Mouse (Mus musculus): Measurements from ENCODE around the gene Tnfrsf18. TPM values are rescaled to one million over a fixed set of nuclear protein-coding genes. Genes with fewer than 3 reads are reported as not detected.

Gene Tnfrsf18
- total and polyA plus RNA-seq, 2 experiments: 0.81 TPM; not detected in 1

DNA sequence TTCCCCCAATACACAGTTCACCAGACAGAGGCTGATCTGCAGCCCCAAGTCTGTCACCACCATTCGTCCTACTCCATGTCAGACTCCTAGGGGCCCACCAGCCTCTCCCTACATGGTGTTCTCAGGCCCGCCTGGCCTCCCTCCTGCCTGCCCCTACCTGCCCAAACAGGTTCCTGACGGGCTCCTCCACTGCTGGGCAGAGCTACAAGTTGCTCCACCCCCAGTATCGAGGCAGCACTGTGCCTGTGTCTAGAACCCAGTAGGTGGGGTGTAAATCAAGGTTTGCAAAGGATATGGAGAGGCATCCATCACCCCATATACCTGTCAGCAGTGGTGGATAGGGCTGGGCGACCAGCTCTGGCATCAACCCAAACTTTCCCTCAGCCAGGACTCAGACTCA is 33.3 kb downstream of the Tnfrsf18 start, which contains the start of gene Ttll10:
Gene Ttll10 (minus strand): TSS at position 154 of the 400 bp plus-strand sequence.
- no peaks in the 10 kb centered on the region for H3K36me3 ChIP-seq (ENCODE audit: control insufficient read depth, insufficient read depth, low read length)
- no peak for DNase-seq (ENCODE audit: extremely low read depth, low read depth, low spot score)
- no peaks in the 10 kb centered on the region for H3K4me1 ChIP-seq (ENCODE audit: control insufficient read depth, insufficient read depth, low read length)
- no peaks in the 10 kb centered on the region for H3K79me2 ChIP-seq (ENCODE audit: control insufficient read depth, insufficient read depth, low read length)
- H3K9ac ChIP-seq (ENCODE audit: low read depth, low read length): no peak within 1 kb of the TSS
- no peak within 1 kb of the TSS for H3K27ac ChIP-seq (replicated peaks; ENCODE audit: insufficient read depth, low read depth, low read length)
- 72% methylated on average over 5 of the region's 5 CpGs for WGBS
- no peaks in the 10 kb centered on the region for H3K27me3 ChIP-seq (ENCODE audit: control insufficient read depth, insufficient read depth, low read length)
- TF ChIP-seq POLR2A (IDR thresholded peaks at IDR 0.05; ENCODE audit: extremely low read depth, insufficient read depth, low read length) (no peak), CTCF (IDR thresholded peaks at IDR 0.05; ENCODE audit: low read depth, low read length) (no peak)
- H3K4me3 ChIP-seq (ENCODE audit: insufficient read depth, low read depth, low read length): no peak within 1 kb of the TSS

DNA sequence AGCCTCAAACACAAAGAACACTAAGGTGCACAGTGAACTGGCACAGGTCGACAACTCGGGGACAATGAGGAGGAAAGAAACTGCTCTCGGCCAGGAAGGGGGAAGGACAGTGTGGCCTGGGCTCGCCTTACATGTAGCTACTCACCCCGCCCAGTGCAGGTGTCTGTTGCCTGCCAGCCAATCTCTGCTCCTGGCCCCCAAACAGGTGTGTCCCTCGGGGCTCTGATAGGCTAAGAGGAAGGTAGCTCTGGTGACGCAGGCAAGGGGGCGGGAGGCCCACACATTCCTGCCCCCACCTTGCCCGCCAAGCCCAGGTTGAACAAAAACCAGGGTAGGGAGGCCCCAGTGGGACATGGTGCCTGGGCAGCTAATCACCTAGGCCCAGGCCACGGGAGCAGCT is 33.7 kb downstream of the Tnfrsf18 start:
- Histone ChIP-seq H3K4me1 (ENCODE audit: control insufficient read depth, insufficient read depth, low read length) (no peaks in the 10 kb centered on the region), H3K36me3 (ENCODE audit: control insufficient read depth, insufficient read depth, low read length) (no peaks in the 10 kb centered on the region), H3K9ac (ENCODE audit: low read depth, low read length) (no peak overlapping the region), H3K27me3 (ENCODE audit: control insufficient read depth, insufficient read depth, low read length) (no peaks in the 10 kb centered on the region), H3K4me3 (ENCODE audit: insufficient read depth, low read depth, low read length) (no peak overlapping the region), H3K79me2 (ENCODE audit: control insufficient read depth, insufficient read depth, low read length) (no peaks in the 10 kb centered on the region), H3K27ac (replicated peaks; ENCODE audit: insufficient read depth, low read depth, low read length) (no peak overlapping the region)
- 60% methylated on average over 10 of the region's 10 CpGs for WGBS
- TF ChIP-seq CTCF (IDR thresholded peaks at IDR 0.05; ENCODE audit: low read depth, low read length): no peak
- no peak for TF ChIP-seq POLR2A (IDR thresholded peaks at IDR 0.05; ENCODE audit: extremely low read depth, insufficient read depth, low read length)
- DNase-seq (ENCODE audit: extremely low read depth, low read depth, low spot score): no peak

DNA sequence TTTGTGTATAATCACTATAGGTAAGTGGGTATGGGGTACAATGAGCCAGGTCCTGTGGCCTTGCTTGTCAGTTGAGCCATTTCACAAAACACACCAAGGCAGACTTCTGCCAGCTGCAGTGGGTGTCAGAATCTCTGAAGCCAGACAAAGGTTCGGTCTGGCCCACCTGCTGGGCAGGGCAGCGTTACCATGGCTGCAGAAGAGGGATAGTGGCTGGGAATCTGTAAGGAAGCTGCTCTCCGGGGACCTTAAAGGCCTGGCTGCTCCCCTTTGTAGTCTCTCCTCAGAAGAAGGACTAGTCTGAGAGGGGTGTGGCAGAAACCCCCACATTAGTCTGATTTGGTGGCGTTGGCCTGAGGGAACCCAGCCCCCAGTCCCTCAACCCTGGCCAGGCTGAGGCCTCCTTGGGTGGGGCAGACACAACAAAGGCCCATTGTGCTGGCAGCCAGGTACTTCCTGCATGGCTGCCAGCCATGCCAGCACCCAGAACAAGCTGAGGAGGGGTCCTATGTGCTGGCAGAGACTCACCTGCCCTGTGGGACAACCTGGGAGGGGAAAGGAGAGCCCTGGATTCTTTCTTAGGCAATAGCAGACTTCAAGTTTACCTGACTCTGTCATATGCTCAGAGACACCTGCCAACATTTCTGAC is 38.0 kb downstream of the Tnfrsf18 start:
- 70% methylated on average over 4 of the region's 4 CpGs for WGBS
- Histone ChIP-seq H3K27ac (replicated peaks; ENCODE audit: insufficient read depth, low read depth, low read length) (no peak overlapping the region), H3K79me2 (ENCODE audit: control insufficient read depth, insufficient read depth, low read length) (no peaks in the 10 kb centered on the region), H3K4me3 (ENCODE audit: insufficient read depth, low read depth, low read length) (no peak overlapping the region), H3K4me1 (ENCODE audit: control insufficient read depth, insufficient read depth, low read length) (no peaks in the 10 kb centered on the region), H3K36me3 (ENCODE audit: control insufficient read depth, insufficient read depth, low read length) (no peaks in the 10 kb centered on the region), H3K27me3 (ENCODE audit: control insufficient read depth, insufficient read depth, low read length) (no peaks in the 10 kb centered on the region), H3K9ac (ENCODE audit: low read depth, low read length) (no peak overlapping the region)
- TF ChIP-seq POLR2A (IDR thresholded peaks at IDR 0.05; ENCODE audit: extremely low read depth, insufficient read depth, low read length) (no peak), CTCF (IDR thresholded peaks at IDR 0.05; ENCODE audit: low read depth, low read length) (no peak)
- DNase-seq (ENCODE audit: extremely low read depth, low read depth, low spot score): no peak

DNA sequence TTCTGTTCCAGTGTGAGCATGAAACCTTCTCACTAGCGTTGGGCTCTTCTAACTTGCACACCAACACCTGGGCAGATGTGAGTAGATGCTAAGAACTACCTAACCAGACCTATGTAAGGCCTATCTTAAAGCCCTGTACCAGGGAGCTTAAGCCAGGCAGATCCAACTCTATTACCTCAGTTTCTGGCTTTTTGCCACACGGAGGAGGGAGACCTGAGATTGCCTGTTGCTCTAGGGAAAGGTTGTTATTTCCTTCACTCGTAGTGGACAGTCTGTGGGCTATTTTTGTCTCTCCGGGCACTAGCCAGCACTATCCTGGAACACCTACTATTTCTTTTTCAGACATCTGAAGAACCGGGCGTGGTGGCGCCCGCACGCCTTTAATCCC is 38.5 kb downstream of the Tnfrsf18 start:
- Histone ChIP-seq H3K27ac (replicated peaks; ENCODE audit: insufficient read depth, low read depth, low read length) (no peak overlapping the region), H3K4me1 (ENCODE audit: control insufficient read depth, insufficient read depth, low read length) (no peaks in the 10 kb centered on the region), H3K79me2 (ENCODE audit: control insufficient read depth, insufficient read depth, low read length) (no peaks in the 10 kb centered on the region), H3K9ac (ENCODE audit: low read depth, low read length) (no peak overlapping the region), H3K36me3 (ENCODE audit: control insufficient read depth, insufficient read depth, low read length) (no peaks in the 10 kb centered on the region), H3K27me3 (ENCODE audit: control insufficient read depth, insufficient read depth, low read length) (no peaks in the 10 kb centered on the region), H3K4me3 (ENCODE audit: insufficient read depth, low read depth, low read length) (no peak overlapping the region)
- no peak for DNase-seq (ENCODE audit: extremely low read depth, low read depth, low spot score)
- WGBS: 84% methylated on average over 9 of the region's 9 CpGs
- no peak for TF ChIP-seq POLR2A (IDR thresholded peaks at IDR 0.05; ENCODE audit: extremely low read depth, insufficient read depth, low read length)
- TF ChIP-seq CTCF (IDR thresholded peaks at IDR 0.05; ENCODE audit: low read depth, low read length): no peak

DNA sequence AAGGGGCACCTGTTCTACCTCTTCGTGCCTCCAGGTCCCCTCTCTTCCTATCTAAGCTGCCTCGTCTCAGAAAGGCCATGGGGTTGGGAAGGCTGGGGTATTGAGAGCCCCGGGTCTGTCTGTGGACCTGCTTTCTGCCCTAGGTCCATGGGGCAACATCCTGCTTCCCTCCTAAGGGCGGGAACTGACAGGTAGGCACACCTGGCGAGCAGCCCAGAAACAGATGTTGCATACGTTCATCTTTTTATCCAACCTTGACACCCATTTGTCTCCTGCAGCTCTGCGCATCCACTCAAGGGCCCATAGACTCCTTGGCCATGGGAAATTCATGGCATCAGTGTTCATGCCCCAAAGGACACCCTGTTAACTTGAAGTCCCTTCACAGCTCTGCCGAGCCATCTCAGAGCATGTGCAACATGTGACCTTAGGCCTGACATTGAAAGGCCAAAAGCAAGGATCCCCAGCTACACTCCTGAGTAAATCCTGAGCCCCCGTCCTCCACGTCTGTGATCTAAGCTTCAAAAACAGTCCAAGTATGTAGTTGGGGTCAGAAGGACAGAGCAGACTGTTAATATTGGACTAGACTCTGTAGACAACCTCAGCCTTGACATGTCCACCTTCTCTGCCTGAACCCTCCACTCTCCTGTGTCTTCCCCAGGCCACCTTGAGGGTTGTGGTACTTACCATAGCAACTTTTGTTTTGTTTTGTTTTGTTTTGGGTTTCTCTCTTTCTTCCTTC is 39.4 kb downstream of the Tnfrsf18 start:
- H3K4me3 ChIP-seq (ENCODE audit: insufficient read depth, low read depth, low read length): no peak overlapping the region
- 76% methylated on average over 10 of the region's 10 CpGs for whole genome bisulfite sequencing
- no peak overlapping the region for H3K27ac ChIP-seq (replicated peaks; ENCODE audit: insufficient read depth, low read depth, low read length)
- DNase-seq (ENCODE audit: extremely low read depth, low read depth, low spot score): no peak
- H3K27me3 ChIP-seq (ENCODE audit: control insufficient read depth, insufficient read depth, low read length): no peaks in the 10 kb centered on the region
- no peak for TF ChIP-seq CTCF (IDR thresholded peaks at IDR 0.05; ENCODE audit: low read depth, low read length)
- TF ChIP-seq POLR2A (IDR thresholded peaks at IDR 0.05; ENCODE audit: extremely low read depth, insufficient read depth, low read length): no peak
- no peaks in the 10 kb centered on the region for H3K36me3 ChIP-seq (ENCODE audit: control insufficient read depth, insufficient read depth, low read length)
- no peaks in the 10 kb centered on the region for H3K4me1 ChIP-seq (ENCODE audit: control insufficient read depth, insufficient read depth, low read length)
- H3K79me2 ChIP-seq (ENCODE audit: control insufficient read depth, insufficient read depth, low read length): no peaks in the 10 kb centered on the region
- no peak overlapping the region for H3K9ac ChIP-seq (ENCODE audit: low read depth, low read length)

Data from liver, adult 2 months (tissue).